Mouse (Mus musculus): ENCODE measurements around the gene Phlpp1. TPM values are rescaled to one million over a fixed set of nuclear protein-coding genes. Genes with fewer than 3 reads are reported as not detected.

The Phlpp1 gene
- total RNA-seq, 1 experiment from 2014 or later, result 21.5 TPM

- ATAC-seq (ENCODE audit: extremely low read depth, insufficient number of reproducible peaks, low FRiP score, poor library complexity, severe bottlenecking), result no peak
These were observed 58.8 kb downstream of the Phlpp1 start for GRCm38 (mm10) chr1:106230313-106230712.

- ATAC-seq (ENCODE audit: extremely low read depth, insufficient number of reproducible peaks, low FRiP score, poor library complexity, severe bottlenecking), result no peak
These were observed 59.8 kb downstream of the Phlpp1 start for GRCm38 (mm10) chr1:106231345-106231744.

- ATAC-seq (ENCODE audit: extremely low read depth, insufficient number of reproducible peaks, low FRiP score, poor library complexity, severe bottlenecking), result no peak
These were observed 60.4 kb downstream of the Phlpp1 start for GRCm38 (mm10) chr1:106231805-106232459.

GRCm38 (mm10) chr1:106232460-106232850 lies 60.9 kb downstream of the Phlpp1 start:
- ATAC-seq (ENCODE audit: extremely low read depth, insufficient number of reproducible peaks, low FRiP score, poor library complexity, severe bottlenecking), result no peak

- ATAC-seq (ENCODE audit: extremely low read depth, insufficient number of reproducible peaks, low FRiP score, poor library complexity, severe bottlenecking), result no peak
These were observed 65.4 kb downstream of the Phlpp1 start for GRCm38 (mm10) chr1:106236986-106237385.

- no peak for ATAC-seq (ENCODE audit: extremely low read depth, insufficient number of reproducible peaks, low FRiP score, poor library complexity, severe bottlenecking)
These were observed 68.6 kb downstream of the Phlpp1 start for GRCm38 (mm10) chr1:106240116-106240685.

- ATAC-seq (ENCODE audit: extremely low read depth, insufficient number of reproducible peaks, low FRiP score, poor library complexity, severe bottlenecking), result no peak
These were observed 69.5 kb downstream of the Phlpp1 start for GRCm38 (mm10) chr1:106241059-106241458.

- ATAC-seq (ENCODE audit: extremely low read depth, insufficient number of reproducible peaks, low FRiP score, poor library complexity, severe bottlenecking), result no peak
These were observed 70.6 kb downstream of the Phlpp1 start for GRCm38 (mm10) chr1:106242129-106242528.

- no peak for ATAC-seq (ENCODE audit: extremely low read depth, insufficient number of reproducible peaks, low FRiP score, poor library complexity, severe bottlenecking)
These were observed 71.8 kb downstream of the Phlpp1 start for GRCm38 (mm10) chr1:106243371-106243770.

GRCm38 (mm10) chr1:106244245-106244644 lies 72.7 kb downstream of the Phlpp1 start:
- ATAC-seq (ENCODE audit: extremely low read depth, insufficient number of reproducible peaks, low FRiP score, poor library complexity, severe bottlenecking), result no peak

GRCm38 (mm10) chr1:106254047-106254446 lies 82.5 kb downstream of the Phlpp1 start:
- ATAC-seq (ENCODE audit: extremely low read depth, insufficient number of reproducible peaks, low FRiP score, poor library complexity, severe bottlenecking), result no peak

GRCm38 (mm10) chr1:106257176-106257575 lies 85.6 kb downstream of the Phlpp1 start:
- no peak for ATAC-seq (ENCODE audit: extremely low read depth, insufficient number of reproducible peaks, low FRiP score, poor library complexity, severe bottlenecking)

- ATAC-seq (ENCODE audit: extremely low read depth, insufficient number of reproducible peaks, low FRiP score, poor library complexity, severe bottlenecking), result no peak
These were observed 96.7 kb downstream of the Phlpp1 start for GRCm38 (mm10) chr1:106268028-106268799.

- ATAC-seq (ENCODE audit: extremely low read depth, insufficient number of reproducible peaks, low FRiP score, poor library complexity, severe bottlenecking), result no peak
These were observed 97.8 kb downstream of the Phlpp1 start for GRCm38 (mm10) chr1:106269337-106269736.

- ATAC-seq (ENCODE audit: extremely low read depth, insufficient number of reproducible peaks, low FRiP score, poor library complexity, severe bottlenecking), result no peak
These were observed 101.4 kb downstream of the Phlpp1 start for GRCm38 (mm10) chr1:106272916-106273315.

- peak; percentile 34; the same call in 1 of the 2 replicates for ATAC-seq (ENCODE audit: extremely low read depth, insufficient number of reproducible peaks, low FRiP score, poor library complexity, severe bottlenecking)
These were observed 102.2 kb downstream of the Phlpp1 start for GRCm38 (mm10) chr1:106273801-106274200.

GRCm38 (mm10) chr1:106274561-106275001 lies 103.0 kb downstream of the Phlpp1 start:
- ATAC-seq (ENCODE audit: extremely low read depth, insufficient number of reproducible peaks, low FRiP score, poor library complexity, severe bottlenecking), result peak; percentile 59; the same call in 1 of the 2 replicates

- no peak for ATAC-seq (ENCODE audit: extremely low read depth, insufficient number of reproducible peaks, low FRiP score, poor library complexity, severe bottlenecking)
These were observed 103.6 kb downstream of the Phlpp1 start for GRCm38 (mm10) chr1:106275142-106275541.

- no peak for ATAC-seq (ENCODE audit: extremely low read depth, insufficient number of reproducible peaks, low FRiP score, poor library complexity, severe bottlenecking)
These were observed 104.2 kb downstream of the Phlpp1 start for GRCm38 (mm10) chr1:106275731-106276130.

GRCm38 (mm10) chr1:106276824-106277223 lies 105.3 kb downstream of the Phlpp1 start:
- no peak for ATAC-seq (ENCODE audit: extremely low read depth, insufficient number of reproducible peaks, low FRiP score, poor library complexity, severe bottlenecking)

All from neutrophil, adult 5-6 weeks (primary cell).